Mouse (Mus musculus) NIH3T3 (cell line): ENCODE data around the gene Gramd1b.
A peak's percentile ranks its signal among the peaks of the same experiment; 100 is the strongest.

Experiments
- DNase-seq: peaks from one replicate; pipeline ENCODE4 v3.0.0-alpha.2; 2012; ENCODE audit warnings: low read depth

The Gramd1b gene

DNA sequence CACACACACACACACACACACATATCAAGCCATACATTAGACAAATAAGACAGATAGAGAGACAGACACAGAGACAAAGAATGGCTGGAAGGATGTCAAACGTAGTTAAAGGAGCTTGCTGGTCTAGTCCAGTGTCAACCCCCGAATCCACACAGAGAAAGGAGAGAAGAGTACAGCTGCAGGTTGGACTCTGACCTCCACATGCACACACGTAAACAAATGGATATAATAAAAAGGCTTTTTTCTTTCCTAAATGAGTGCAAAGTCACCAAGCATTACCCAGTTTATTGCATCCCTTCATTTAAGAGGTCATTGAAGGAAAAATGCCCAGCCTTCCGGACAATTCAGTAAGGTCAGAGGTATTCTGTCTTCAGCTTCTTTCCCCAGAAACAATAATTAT lies 161.0 kb downstream of the Gramd1b start:
- no peak for DNase-seq

DNA sequence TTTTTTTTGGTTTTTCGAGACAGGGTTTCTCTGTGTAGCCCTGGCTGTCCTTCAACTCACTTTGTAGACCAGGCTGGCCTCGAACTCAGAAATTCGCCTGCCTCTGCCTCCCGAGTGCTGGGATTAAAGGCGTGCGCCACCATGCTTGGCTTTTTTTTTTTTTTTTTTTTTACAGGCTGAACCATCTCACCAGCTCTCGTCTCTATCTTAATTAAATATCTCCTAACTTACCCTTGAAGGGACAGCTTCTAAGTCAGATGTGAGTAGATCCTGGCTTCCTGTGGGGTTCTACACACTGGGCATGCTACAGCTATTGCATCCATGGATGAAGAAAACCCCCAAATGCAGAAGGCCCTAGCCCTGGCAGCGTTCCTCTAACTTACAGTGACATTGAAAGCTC lies 164.4 kb downstream of the Gramd1b start:
- no peak for DNase-seq

DNA sequence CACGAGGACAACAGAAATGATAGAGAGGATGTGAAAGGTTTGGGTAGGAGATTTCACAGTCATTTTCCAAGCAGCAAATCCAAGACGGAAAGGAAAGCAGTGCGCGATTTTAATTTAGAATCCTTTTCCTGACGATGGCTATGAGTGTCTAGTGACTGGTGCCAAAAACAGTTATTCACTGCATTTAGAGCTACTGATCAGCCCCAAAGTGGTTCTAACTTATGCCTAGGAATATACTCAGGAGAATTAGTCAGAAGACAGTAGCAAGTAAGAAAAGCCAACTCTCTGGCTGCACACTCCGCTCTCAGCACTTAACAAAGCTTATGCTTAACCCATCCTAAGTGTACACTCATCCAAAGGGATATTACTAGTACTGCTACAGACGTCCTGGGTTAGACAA lies 166.9 kb downstream of the Gramd1b start:
- DNase-seq = no peak

DNA sequence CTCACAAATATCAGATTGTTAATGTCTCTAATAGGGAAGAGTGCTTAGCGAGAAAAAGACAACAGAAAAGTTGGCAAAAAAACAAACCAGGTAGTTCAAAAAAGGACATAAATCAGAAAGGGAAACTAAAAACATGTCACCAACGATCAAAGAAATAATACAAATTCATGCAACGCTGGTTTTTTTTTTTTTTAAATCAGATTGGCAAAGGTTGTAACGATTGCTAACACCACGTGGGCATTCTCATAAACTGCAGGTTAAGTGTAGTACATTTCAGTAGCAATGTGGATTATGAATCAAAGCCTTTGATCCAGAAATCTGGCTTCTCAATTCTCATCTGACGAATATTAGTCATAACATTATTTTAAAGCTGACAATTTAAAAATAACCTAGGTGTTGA lies 169.2 kb downstream of the Gramd1b start:
- DNase-seq = no peak

DNA sequence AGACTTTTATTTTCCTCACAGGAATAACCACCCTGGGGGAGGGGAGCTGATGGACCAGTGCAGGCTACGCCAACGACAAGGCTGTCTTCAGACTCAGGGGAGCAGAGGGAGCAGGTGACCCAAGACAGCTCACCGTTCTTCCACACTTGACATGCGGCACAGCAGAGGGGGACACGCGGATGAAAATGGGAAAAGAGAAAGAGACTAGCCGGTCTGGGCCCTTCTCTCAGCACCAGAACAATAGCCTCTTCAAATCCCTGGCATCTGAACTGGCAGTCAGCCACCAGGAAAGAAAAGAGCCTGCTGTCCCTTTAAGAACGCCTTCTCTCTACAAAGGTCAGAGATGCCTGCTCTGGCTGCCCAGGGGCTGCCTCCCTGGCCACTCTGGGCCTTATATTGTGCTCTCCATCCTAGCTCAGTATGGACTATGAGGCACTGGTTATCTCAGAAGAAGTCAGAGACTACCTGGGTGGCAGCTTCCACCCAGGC lies 172.7 kb downstream of the Gramd1b start:
- no peak for DNase-seq

DNA sequence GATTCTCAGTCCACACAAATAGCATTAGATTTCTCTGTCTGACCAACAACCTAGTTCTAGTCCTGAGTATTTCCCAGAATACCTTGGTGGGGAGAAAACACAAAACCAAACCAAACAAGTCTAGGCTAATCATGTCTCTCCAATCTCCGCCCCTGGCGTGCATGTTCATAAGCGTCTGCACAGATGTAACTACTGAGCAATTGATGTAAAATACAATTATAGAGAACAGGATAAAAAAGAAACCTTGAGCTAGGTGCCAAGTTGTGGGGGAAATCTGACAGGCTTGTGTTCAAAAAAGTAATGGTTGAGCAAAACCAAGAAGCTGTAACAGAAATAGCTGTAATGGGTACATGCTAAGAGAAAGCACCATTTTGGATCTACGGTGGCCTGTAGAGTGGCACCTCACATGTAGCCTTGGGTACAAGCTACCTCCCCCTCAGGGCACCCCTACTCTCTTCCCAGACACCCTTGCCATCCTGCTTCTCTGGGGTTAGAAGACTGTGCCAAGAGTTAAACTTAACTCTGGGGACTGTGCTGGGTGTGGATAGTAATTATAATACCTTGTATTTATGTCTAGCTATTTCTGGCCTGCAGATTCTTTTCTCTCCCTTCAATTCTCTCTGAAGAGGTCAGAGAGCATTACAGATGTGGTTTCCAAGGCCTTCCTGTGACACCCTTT lies 174.3 kb downstream of the Gramd1b start:
- no peak for DNase-seq

DNA sequence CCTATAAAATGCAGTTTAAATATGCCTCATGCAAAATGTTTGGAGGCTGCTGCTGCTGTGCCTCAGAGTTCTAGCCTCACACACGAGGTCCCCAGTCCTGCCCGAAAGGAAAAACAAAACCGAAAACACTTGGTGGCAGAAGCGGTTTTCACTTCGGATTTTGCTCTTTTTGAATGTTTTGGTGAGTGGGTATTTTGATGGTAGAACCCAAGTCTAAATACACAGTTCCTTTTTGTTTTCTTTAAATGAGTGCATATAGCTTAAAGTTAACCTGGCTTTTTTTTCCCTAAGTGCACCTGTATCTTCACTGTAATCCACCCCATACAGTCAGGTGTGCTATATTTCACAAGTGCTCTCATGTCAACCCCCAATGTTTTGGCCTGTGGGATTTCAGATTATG lies 174.8 kb downstream of the Gramd1b start:
- DNase-seq = no peak

DNA sequence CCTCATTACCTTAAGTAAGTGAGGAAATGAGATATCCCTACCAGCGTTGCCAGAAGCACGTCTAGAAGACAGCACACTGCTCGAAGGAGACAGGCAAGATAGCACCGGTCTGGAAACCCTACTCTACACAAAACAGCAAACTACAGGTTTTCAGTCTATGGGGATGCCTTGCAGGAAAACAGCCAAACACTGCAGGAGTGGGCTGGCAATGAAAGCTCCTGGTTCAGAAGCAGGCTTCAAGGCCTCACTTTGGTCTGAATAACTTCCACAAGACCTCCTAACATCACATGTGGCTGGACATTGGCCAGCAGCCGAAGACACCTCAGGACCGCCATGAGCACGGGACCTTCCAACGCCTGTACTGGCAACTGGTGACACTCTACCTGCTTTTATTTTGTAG lies 175.8 kb downstream of the Gramd1b start:
- no peak for DNase-seq

DNA sequence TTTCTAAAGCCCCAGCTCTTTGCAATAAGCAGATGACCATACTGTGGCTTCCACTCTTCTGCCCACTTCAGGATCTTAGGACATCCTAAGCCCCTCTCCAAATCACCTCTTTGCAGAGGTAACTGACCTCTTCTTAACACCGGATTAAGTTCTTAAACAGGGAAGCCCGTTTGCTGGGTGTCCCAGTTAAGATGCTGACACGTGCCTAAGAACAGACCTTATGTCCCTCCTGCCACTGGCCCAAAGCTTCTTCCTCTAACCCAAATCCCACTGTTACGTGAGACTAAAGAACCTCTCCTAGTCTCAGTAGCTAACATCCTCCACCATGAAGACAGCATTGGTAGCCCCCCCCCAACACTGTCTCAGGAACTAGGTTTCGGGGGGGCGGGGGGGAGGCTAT lies 177.6 kb downstream of the Gramd1b start:
- DNase-seq = no peak

DNA sequence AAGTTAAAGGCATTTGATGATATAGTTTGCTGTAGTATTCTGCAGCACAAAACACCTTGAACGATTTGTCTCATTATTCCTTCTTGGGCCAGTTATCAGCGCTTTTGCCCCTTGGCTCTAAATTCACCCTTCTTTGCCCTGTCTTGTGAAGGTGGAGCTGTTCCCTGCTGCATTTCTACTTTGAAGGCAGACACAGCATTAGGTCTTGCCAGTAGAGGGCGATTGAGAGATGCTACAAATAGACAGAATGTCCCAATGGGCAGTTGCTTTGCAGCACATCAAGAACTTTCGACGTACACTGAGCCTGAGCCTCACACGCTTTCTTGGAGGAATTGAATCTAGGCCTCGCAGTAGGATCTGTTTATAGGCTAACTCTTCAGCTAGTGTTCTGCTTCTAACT lies 180.5 kb downstream of the Gramd1b start:
- peak; percentile 58 for DNase-seq

DNA sequence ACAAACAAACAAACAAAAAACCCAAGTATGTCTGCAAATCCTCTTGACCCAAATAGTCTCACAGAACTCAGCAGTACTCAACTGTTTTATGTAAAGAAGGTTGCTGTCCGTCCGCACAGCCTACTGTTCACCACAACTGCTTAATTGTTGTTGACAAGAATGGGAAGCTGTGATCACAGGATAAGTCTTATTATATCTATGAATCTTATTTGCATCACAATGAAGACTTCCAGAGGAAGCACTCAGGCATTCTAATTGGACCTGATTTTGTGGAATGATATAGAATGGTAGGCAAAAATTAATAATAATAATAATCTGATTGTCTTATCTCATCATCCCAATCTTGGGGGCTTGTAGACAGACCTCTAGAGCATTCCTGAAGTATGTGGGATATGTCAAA lies 181.1 kb downstream of the Gramd1b start:
- no peak for DNase-seq

DNA sequence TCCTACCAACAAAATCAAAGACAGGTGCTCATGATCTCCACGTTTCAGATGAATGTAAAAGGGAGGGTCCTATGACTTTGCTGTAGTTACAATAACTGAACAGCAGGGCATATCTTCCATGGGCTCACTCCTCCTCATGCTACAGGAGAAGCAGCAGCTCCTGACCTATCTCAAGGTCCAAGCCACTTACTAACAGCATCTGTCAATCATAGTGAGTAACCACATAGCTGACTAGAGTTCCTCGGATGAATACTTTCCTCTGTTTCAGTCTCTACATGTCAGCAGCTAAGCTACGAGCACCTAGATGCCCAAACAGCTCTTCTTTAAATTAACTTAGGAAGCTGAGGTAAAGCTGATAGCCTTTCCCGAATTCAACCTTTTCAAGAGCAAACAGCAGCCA lies 181.6 kb downstream of the Gramd1b start:
- no peak for DNase-seq

DNA sequence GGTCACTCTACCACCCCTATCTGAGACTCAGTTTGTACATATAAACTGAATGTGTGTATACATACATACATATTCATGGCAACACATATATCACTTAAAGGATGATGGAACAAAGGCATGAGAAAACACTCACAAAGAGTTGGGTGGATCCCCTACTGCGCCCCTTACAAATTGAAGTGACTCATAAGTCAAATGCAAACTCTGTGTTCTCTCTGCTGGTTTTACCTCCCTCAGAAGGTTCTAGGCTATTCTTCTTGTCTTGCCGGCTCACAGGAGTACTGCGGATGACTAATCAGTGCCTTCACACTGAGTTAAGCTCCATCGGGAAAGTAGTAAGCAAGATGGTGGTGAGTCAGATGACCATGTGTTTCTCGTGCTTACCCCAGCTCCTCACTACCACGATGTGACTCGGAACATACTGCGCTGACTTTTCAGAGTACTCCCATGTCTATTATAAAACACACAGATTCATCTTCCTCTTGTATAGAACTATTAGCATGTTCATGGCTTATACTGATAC lies 182.4 kb downstream of the Gramd1b start:
- peak; percentile 22 for DNase-seq

DNA sequence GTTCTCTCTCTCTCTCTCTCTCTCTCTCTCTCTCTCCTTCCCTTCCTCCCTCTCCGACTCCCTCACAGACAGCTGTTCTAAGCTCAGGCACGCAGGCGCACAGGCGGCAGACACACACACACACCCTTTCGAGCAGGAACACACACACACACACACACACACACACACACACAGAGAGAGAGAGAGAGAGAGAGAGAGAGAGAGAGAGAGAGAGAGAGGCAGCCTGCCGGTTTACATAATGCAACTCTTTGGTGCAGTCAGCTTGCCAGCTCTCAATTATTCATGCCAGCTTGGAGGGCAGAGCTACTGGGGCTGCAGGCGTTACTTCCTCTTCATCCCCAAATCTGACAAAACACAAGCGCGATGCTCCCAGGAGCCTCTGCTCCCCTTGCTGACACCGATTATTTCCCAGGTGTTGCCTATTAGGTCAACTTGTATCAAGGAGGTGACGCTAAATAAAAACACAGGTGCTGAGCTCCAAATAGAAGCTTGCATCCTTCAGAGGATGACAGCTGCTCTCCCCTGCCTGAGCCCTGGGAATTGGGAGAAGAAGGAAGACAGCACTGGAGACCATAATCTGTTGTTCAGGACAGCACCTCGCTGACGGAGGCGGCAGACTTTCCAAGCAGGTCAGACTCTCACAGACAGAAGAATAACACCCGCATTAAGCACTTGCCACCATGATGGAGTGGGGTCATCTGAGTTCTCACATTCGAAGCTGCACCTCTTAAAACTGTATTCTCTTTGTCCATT lies 184.8 kb downstream of the Gramd1b start:
- no peak for DNase-seq

DNA sequence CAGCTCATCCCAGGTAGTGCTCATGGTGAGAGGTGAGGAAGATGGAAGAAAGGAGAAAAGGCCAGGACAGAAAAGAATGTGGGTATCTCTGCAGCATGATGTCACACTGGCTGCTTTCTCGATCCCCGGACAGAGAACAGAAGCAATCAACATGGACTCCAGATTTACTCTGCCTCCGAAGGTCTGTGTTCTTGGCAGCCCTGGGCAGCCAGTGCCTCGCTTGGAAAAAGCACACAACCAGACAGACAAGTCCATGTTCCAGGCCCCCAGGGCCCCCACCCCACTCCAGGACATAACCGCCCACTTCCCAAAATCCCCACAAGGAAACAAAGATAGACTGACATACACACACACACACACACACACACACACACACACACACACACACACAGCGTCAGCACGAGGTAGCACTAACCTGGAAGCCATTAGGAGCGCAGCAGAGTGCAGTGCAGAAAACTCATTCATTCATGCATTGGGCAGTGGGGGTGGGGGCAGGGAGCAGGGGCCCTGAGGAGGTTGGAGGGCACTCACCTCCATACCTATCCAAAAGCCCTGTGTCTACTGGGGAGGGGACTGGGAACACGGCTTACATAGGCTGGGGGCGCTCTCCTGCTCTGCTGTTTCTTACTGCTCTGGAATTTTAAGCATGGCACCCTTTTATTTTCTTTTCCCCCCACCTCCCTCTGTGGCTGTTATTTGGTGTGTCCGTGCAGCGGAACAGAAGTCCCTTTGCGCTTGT lies 185.5 kb downstream of the Gramd1b start:
- no peak for DNase-seq

DNA sequence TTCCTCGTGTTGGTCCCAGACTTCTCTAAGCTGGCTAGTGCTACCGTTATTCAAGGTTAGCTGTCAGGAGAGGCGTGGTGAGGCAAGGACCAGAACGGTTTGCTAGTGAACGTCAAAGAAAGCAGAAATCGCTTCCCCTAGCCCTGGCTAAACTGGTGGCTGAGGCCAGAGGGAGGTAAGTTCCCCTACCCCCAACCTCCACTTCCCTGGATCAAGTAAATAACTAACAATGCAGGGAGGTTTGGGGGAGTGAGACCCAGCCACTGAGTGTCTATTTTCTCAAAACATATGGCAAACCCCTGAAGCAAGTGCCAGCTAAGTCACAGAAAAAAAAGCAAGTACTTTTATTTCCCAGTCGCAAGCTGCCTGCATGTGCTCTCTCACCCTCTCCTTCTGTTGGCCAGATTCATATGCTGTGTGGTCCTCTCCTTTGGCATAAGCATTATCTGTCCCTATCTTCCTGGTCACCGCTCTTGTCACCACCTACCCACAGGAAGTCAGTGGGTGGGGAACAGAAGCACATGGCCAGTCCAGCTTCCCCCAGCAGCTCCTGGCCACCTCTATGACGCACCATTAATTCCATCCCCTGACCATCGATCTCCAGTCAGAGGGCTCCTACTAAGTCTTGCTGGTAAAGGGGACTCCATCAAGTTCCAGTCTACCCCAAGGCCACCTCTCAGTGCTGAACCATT lies 186.2 kb downstream of the Gramd1b start:
- no peak for DNase-seq

DNA sequence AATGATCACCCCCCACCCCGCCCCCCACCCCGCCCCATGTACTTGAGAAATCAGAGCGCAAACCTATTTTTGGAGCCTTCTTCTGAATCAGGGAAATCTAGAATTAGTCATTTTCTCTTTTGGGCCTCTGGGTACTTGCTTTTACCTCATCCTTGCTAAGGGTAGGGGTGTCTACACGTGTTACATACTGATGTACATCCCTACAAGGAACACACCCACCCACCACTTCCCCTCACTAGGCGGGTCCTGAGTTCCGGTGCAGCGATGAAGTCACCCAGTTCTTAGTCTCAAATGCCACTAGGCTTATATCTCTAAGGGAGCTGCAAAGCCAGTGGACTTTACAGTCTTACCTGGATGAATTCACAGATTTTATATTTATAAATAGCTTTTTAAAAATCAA lies 187.4 kb downstream of the Gramd1b start:
- no peak for DNase-seq

DNA sequence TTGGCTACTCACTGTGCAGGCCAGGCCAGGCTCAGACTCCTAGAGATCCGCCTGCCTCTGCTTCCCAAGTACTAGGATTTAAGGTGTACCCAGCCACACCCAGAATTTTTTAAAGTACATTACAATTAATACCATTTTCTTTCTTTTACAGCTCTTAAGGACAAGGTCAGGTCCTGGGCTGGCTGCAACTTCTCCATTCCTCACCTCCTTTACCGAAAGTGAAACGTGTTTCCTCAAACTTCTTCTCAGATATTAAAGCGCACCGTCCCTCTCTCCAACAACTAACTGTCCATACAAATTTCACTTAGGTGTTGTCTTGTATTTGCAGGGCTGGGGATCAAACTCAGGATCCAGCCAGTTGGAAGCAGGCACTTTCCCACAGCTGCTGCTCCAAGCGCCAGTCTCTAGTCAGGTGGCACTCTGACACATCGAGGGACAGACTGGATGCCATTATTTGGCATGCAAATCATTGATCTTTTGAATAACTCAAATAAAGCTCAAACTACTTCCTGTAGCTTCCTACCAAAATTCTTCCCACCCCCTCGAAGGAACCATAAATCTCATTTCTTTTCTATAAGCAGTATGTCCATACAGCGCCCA lies 188.0 kb downstream of the Gramd1b start:
- DNase-seq = no peak

DNA sequence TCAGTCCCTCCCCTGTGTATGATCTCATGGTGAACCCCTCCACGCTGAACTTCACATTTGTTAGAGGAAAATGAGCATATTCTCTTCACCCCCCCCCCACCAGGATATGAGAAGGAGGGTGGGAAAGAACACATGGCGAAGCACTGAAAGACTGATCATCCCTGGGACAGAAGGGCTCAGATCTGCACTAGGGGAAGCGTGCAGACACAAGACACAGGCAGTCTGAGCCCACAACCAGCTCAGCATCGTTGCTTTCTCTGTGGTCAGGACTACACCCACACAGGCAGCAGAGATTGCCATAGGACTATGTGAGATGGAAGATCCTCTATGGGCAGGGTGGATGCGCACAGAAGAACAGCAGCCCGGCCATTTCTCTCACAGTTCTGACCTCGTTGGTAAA lies 189.1 kb downstream of the Gramd1b start:
- no peak for DNase-seq

DNA sequence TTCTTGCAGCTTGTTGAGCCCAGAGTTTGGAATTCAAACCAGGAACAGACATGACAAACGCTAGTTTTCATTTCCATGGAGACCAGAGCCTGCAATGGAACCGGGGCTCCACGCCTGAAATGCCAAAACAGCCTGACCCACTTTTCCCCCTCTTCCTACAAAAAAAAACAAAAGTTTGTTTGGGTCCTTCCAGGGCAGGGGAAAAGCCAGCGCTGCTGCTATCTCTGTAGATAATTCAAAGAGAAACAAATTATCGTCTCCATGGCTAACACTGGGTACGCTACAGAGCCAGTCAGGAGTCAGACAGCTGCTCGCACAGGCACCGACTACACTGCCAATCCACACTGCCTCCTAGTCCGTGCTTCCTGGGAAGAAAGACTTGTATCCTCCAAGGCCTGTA lies 191.6 kb downstream of the Gramd1b start:
- DNase-seq = no peak

DNA sequence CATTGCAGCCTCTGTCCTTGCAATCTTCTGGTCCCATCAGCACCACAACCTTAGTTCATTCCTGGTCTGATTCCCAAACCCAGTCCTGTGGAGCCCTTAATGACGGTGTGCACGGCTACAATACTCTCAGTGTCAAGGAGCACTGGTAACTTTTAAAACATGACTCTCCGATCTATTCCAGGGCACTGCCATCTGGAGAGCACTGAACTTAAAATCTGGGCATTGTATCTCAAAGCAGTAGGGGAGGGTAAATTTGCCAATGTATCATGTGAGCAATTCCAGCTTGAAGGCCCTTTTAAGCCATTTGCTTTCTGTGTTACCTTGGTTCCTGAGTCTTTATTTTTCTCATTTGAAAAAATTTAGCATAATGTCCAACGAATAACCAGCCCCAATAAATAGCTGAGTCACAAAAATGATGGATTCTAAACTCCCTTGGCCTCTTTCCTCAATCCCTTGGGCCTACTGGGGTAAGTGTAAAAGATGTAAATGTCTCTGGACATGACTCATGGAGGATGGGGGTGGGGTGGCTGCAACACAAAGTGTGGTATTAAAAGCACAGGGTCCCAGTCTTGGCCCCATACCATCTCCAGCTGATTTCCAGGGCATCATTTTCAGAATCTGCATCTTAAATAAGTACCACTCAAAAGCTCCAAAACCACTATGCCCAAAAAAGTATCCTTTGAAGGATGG lies 193.9 kb downstream of the Gramd1b start:
- DNase-seq = peak; percentile 83
